Mouse (Mus musculus) forebrain, embryonic 12.5 days (tissue): ENCODE measurements at regions not wholly inside any gene's neighbourhood (a gene's known extent, or its start where the extent isn't known, plus 50 kb on each side); places are given as distances from the start of the nearest gene placed in this dataset.

ENCODE experiments used
- ATAC-seq: fragments of 200-750 bp; cut with Nextera tagmentation; 2 replicates; pipeline ENCODE4 v1.8.0; 2017; ENCODE audit warnings: moderate TSS enrichment; ENCODE audit not compliant: low FRiP score
- H3K27ac ChIP-seq: fragments of 300-500 bp; sonication (generic); 2 replicates; pipeline ENCODE4 v1.5.1; 2016; ENCODE audit warnings: mild to moderate bottlenecking
- H3K27me3 ChIP-seq: fragments of 300-500 bp; sonication (generic); 2 replicates; pipeline ENCODE4 v1.6.1; 2016; ENCODE audit warnings: mild to moderate bottlenecking
- H3K36me3 ChIP-seq: fragments of 300-500 bp; sonication (generic); replicated peaks from 2 replicates; pipeline ENCODE4 v1.6.1; 2016; ENCODE audit warnings: mild to moderate bottlenecking
- H3K4me1 ChIP-seq: fragments of 300-500 bp; sonication (generic); 2 replicates; pipeline ENCODE4 v1.6.1; 2016
- H3K4me2 ChIP-seq: fragments of 300-500 bp; sonication (generic); 2 replicates; pipeline ENCODE4 v1.6.1; 2016; ENCODE audit warnings: mild to moderate bottlenecking, moderate library complexity
- H3K4me3 ChIP-seq: fragments of 300-500 bp; sonication (generic); replicated peaks from 2 replicates; pipeline ENCODE4 v1.5.1; 2016; ENCODE audit warnings: mild to moderate bottlenecking
- H3K9ac ChIP-seq: fragments of 300-500 bp; sonication (generic); 2 replicates; pipeline ENCODE4 v1.6.1; 2016; ENCODE audit warnings: mild to moderate bottlenecking
- H3K9me3 ChIP-seq: fragments of 300-500 bp; sonication (generic); 2 replicates; pipeline ENCODE4 v1.6.1; 2016
- WGBS: fragments of 180-500 bp; shearing (Covaris S2); methylation state at CpG from one replicate; pipeline ENCODE4 v1.1.7; 2016; 5-methylcytosine and 5-hydroxymethylcytosine counted together

- ATAC-seq: no peak
- no peak overlapping the region for H3K4me3 ChIP-seq
Observed at GRCm38 (mm10) chr15:90021746-90022312, 180.2 kb upstream of the Syt10 start.

GRCm38 (mm10) chr15:90023164-90023563, 181.5 kb upstream of the Syt10 start:
- H3K9me3 ChIP-seq: no peaks in the 10 kb centered on the region
- H3K36me3 ChIP-seq: no peaks in the 10 kb centered on the region
- H3K4me2 ChIP-seq: no peak overlapping the region
- H3K27ac ChIP-seq: no peak overlapping the region
- no peak overlapping the region for H3K4me3 ChIP-seq
- H3K9ac ChIP-seq: no peak overlapping the region
- ATAC-seq: no peak
- no peaks in the 10 kb centered on the region for H3K4me1 ChIP-seq
- 69% methylated on average over 4 of the region's 4 CpGs for WGBS
- H3K27me3 ChIP-seq: no peaks in the 10 kb centered on the region

More at GRCm38 (mm10) chr15:90021746-90022312, 180.2 kb upstream of the Syt10 start:
- H3K36me3 ChIP-seq: no peaks in the 10 kb centered on the region
- H3K9ac ChIP-seq: no peak overlapping the region
- H3K4me1 ChIP-seq: no peaks in the 10 kb centered on the region
- H3K9me3 ChIP-seq: no peaks in the 10 kb centered on the region
- H3K4me2 ChIP-seq: no peak overlapping the region
- H3K27me3 ChIP-seq: no peaks in the 10 kb centered on the region
- H3K27ac ChIP-seq: no peak overlapping the region

GRCm38 (mm10) chr15:90034356-90034755, 189.8 kb upstream of the Alg10b start:
- Histone ChIP-seq H3K27me3 (no peaks in the 10 kb centered on the region), H3K9ac (no peak overlapping the region), H3K9me3 (no peaks in the 10 kb centered on the region), H3K27ac (no peak overlapping the region), H3K36me3 (no peaks in the 10 kb centered on the region), H3K4me1 (no peaks in the 10 kb centered on the region), H3K4me3 (no peak overlapping the region), H3K4me2 (no peak overlapping the region)
- WGBS: 78% methylated on average over 2 of the region's 2 CpGs
- ATAC-seq: no peak

GRCm38 (mm10) chr15:90045683-90046082, 178.4 kb upstream of the Alg10b start:
- ATAC-seq: no peak
- no peaks in the 10 kb centered on the region for H3K9me3 ChIP-seq
- H3K4me2 ChIP-seq: no peak overlapping the region
- no peaks in the 10 kb centered on the region for H3K27me3 ChIP-seq
- no peaks in the 10 kb centered on the region for H3K36me3 ChIP-seq
- no peak overlapping the region for H3K4me3 ChIP-seq
- H3K9ac ChIP-seq: no peak overlapping the region
- WGBS: 87% methylated on average over 5 of the region's 5 CpGs
- 0 out of 2 replicates have a peak, but pooled peaks cover 3% of the 10 kb centered on the region for H3K4me1 ChIP-seq
- H3K27ac ChIP-seq: no peak overlapping the region

- 90% methylated on average over 7 of the region's 7 CpGs for WGBS
Observed at GRCm38 (mm10) chr15:90062021-90062420, 162.1 kb upstream of the Alg10b start.

GRCm38 (mm10) chr15:90065768-90066167, 158.3 kb upstream of the Alg10b start:
- no peak for ATAC-seq
- WGBS: 86% methylated on average over 3 of the region's 3 CpGs
- Histone ChIP-seq H3K4me2 (no peak overlapping the region), H3K27ac (no peak overlapping the region), H3K36me3 (no peaks in the 10 kb centered on the region), H3K4me1 (no peaks in the 10 kb centered on the region), H3K9me3 (no peaks in the 10 kb centered on the region), H3K9ac (no peak overlapping the region), H3K4me3 (no peak overlapping the region), H3K27me3 (no peaks in the 10 kb centered on the region)

More at GRCm38 (mm10) chr15:90062021-90062420, 162.1 kb upstream of the Alg10b start:
- Histone ChIP-seq H3K9ac (no peak overlapping the region), H3K4me1 (no peaks in the 10 kb centered on the region), H3K27me3 (no peaks in the 10 kb centered on the region), H3K4me2 (no peak overlapping the region), H3K36me3 (no peaks in the 10 kb centered on the region), H3K27ac (no peak overlapping the region), H3K4me3 (no peak overlapping the region), H3K9me3 (no peaks in the 10 kb centered on the region)
- ATAC-seq: no peak

GRCm38 (mm10) chr15:90072078-90072477, 152.0 kb upstream of the Alg10b start:
- WGBS: 73% methylated on average over 6 of the region's 6 CpGs

GRCm38 (mm10) chr15:90082175-90082951, 141.7 kb upstream of the Alg10b start:
- no peak overlapping the region for H3K27ac ChIP-seq
- H3K36me3 ChIP-seq: no peaks in the 10 kb centered on the region
- WGBS: 83% methylated on average over 9 of the region's 9 CpGs
- no peaks in the 10 kb centered on the region for H3K27me3 ChIP-seq
- H3K4me2 ChIP-seq: no peak overlapping the region
- H3K4me3 ChIP-seq: no peak overlapping the region
- ATAC-seq: no peak
- no peaks in the 10 kb centered on the region for H3K4me1 ChIP-seq
- no peak overlapping the region for H3K9ac ChIP-seq
- no peaks in the 10 kb centered on the region for H3K9me3 ChIP-seq

More at GRCm38 (mm10) chr15:90072078-90072477, 152.0 kb upstream of the Alg10b start:
- Histone ChIP-seq H3K27me3 (no peaks in the 10 kb centered on the region), H3K9me3 (no peaks in the 10 kb centered on the region), H3K4me3 (no peak overlapping the region), H3K36me3 (no peaks in the 10 kb centered on the region), H3K4me2 (no peak overlapping the region), H3K4me1 (no peaks in the 10 kb centered on the region), H3K9ac (no peak overlapping the region), H3K27ac (no peak overlapping the region)
- ATAC-seq: no peak

- H3K27me3 ChIP-seq: no peaks in the 10 kb centered on the region
- ATAC-seq: no peak
- no peaks in the 10 kb centered on the region for H3K9me3 ChIP-seq
- 96% methylated on average over 3 of the region's 3 CpGs for WGBS
- H3K36me3 ChIP-seq: no peaks in the 10 kb centered on the region
- H3K9ac ChIP-seq: no peak overlapping the region
- no peak overlapping the region for H3K27ac ChIP-seq
- no peak overlapping the region for H3K4me2 ChIP-seq
- H3K4me3 ChIP-seq: no peak overlapping the region
- H3K4me1 ChIP-seq: no peaks in the 10 kb centered on the region
Observed at GRCm38 (mm10) chr15:90109445-90109988, 114.6 kb upstream of the Alg10b start.

- H3K27ac ChIP-seq: no peak overlapping the region
- no peaks in the 10 kb centered on the region for H3K9me3 ChIP-seq
- H3K36me3 ChIP-seq: no peaks in the 10 kb centered on the region
- no peaks in the 10 kb centered on the region for H3K27me3 ChIP-seq
- H3K4me1 ChIP-seq: no peaks in the 10 kb centered on the region
- no peak for ATAC-seq
- no peak overlapping the region for H3K4me3 ChIP-seq
- WGBS: 81% methylated on average over 3 of the region's 3 CpGs
- H3K4me2 ChIP-seq: no peak overlapping the region
- H3K9ac ChIP-seq: no peak overlapping the region
Observed at GRCm38 (mm10) chr15:90113611-90114010, 110.5 kb upstream of the Alg10b start.

- H3K9ac ChIP-seq: no peak overlapping the region
- H3K36me3 ChIP-seq: no peaks in the 10 kb centered on the region
- H3K4me2 ChIP-seq: no peak overlapping the region
- H3K27me3 ChIP-seq: 0 out of 2 replicates have a peak, but pooled peaks cover 4% of the 10 kb centered on the region
- no peak overlapping the region for H3K4me3 ChIP-seq
- H3K27ac ChIP-seq: no peak overlapping the region
- no peak for ATAC-seq
- no peaks in the 10 kb centered on the region for H3K4me1 ChIP-seq
- no peaks in the 10 kb centered on the region for H3K9me3 ChIP-seq
- 77% methylated on average over 3 of the region's 3 CpGs for WGBS
Observed at GRCm38 (mm10) chr15:90119747-90120146, 104.4 kb upstream of the Alg10b start.

GRCm38 (mm10) chr15:90123999-90124398, 100.1 kb upstream of the Alg10b start:
- Histone ChIP-seq H3K36me3 (no peaks in the 10 kb centered on the region), H3K4me1 (0 out of 2 replicates have a peak, but pooled peaks cover 5% of the 10 kb centered on the region), H3K4me3 (no peak overlapping the region), H3K9ac (no peak overlapping the region), H3K9me3 (no peaks in the 10 kb centered on the region), H3K27me3 (peaks cover 8% of the 10 kb centered on the region; the same call in 1 of the 2 replicates), H3K27ac (no peak overlapping the region), H3K4me2 (no peak overlapping the region)
- 91% methylated on average over 8 of the region's 8 CpGs for WGBS
- no peak for ATAC-seq
